Mouse (Mus musculus) gastrocnemius, postnatal 25 days (tissue): ENCODE data around the gene Wls. TPM values are rescaled to one million over a fixed set of nuclear protein-coding genes. Genes with fewer than 3 reads are reported as not detected.
A peak's percentile ranks its signal among the peaks of the same experiment; 100 is the strongest.

ENCODE experiments used
- DNase-seq: peaks from one replicate; pipeline ENCODE4 v3.0.0; 2022
- long read RNA-seq, 2 experiments: library from polyadenylated mRNA; stranded (forward); transcript quantifications; one replicate each; pipeline ENCODE4 v2.0.0; 2021
- total RNA-seq, 2 experiments: library from RNA; stranded (reverse); gene quantifications; 1 replicate in 1 of 2; 2 replicates in 1 of 2; pipeline ENCODE4 v1.2.3; 2021

The Wls gene
- 10 to 100 TPM; 14.8 to 15.7 TPM for total RNA-seq
- long read RNA-seq, experiment 1, partial matches to known transcripts: 1 of 10 reads
- long read RNA-seq, experiment 1, other reads (novel, unspliced or antisense): 1 of 10 reads
- long read RNA-seq, experiment 2, transcript Wls-201 (12 exons, 3,559 nt): major isoform, 6 of 16 reads
- long read RNA-seq, experiment 2, partial matches to known transcripts: 3 of 16 reads
- long read RNA-seq, experiment 2, other reads (novel, unspliced or antisense): 4 of 16 reads

DNA sequence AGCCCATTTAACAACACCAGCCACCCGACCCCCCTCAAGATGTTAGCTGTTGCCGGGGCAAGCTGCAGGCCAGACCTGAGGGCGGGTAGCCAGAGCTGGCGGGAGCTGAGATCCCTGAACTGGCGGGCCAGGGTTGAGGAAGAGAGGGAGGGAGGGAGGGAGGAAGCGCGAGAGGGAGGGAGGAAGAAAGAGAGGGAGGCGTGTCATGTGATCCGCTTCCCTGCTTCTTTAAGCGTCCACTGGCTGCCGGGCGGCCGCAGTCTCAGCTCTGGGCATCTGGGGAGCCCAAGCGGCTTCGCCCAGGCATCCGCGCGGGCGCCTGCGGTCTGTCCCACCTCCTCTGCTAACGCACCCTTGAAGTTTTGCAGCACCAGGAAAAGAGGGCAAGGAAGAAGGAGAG is at the start of gene Wls:
Gene Wls, plus strand, starts transcription at position 192 of the 400 bp plus-strand sequence.
- peak; percentile 62 for DNase-seq

DNA sequence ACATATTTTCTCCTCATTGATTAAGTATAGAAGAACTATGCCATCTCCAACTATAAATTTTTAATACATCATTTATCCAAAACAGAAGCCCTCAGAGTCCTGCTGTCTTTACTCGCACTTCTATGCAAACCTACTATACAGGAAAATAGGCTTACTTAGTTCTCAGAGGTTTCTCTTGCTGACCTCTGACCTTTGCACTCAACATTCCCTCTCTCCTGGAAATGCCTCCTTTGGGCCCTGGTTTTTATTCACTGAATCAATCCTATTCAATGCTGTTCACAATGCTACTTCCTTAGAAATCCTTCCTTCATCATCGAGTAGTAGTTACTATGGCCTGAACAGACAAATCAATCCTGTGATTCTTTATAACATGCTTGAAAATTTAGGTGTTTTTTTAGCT is 49.7 kb upstream of the Wls start:
- DNase-seq: no peak

DNA sequence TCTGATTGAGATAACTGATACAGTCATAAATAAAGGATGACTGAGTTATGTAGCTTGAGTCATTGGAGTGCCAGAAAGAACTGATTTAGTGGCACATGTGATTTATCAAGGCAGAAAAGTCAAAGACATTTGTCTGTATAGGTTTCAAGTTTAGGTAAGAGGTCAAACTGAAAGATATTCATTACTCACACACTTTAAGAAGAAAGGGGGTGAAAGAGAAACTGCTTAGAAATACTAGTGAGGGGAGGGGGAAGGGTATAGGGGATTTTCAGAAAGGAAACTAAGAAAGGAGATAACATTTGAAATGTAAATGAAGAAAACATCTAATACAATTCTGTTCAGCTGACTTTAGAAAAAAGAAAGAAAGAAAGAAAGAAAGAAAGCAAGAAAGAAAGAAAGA is 7.9 kb upstream of the Wls start:
- DNase-seq: no peak

DNA sequence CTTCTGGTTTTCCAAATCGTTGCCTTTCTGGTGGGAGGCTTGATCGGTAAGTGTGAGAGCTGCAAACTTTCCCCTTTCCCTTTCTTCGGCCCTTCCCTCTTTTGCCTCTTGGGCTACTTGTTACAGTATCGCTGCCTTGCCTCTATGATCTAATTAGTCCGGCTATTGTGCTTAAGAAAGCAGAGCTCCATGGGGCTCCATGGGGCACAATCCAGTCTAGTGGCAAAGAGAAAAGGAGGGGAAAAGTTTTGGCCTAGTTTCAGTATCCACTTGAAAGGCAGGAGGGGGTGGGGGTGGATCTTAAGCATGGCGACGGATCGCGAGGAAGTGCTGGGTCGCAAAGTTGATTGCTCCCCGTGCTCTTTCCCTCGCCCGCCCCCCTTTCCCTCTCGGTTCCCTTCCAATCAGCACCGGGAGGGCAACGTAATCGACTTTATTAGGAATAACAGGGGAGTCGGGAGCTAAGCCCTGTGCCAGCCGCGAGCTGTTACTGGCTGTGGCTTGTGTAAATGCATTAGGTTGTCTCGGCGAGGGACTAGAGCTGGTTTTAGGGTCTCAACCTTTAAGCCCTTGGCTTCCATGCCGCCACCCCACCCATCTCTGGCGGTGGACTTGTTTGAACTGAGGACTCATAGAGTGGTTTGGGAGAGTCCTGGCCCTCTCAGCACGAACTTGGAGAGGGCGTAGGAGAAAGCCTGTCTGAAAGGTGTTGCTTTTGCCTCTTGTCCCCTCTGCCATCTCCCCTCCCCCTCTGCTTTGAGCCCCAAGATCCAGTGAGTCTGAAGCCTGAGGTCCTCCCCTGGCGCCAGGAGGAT is 737 bp downstream of the Wls start:
- peak; percentile 68 for DNase-seq

DNA sequence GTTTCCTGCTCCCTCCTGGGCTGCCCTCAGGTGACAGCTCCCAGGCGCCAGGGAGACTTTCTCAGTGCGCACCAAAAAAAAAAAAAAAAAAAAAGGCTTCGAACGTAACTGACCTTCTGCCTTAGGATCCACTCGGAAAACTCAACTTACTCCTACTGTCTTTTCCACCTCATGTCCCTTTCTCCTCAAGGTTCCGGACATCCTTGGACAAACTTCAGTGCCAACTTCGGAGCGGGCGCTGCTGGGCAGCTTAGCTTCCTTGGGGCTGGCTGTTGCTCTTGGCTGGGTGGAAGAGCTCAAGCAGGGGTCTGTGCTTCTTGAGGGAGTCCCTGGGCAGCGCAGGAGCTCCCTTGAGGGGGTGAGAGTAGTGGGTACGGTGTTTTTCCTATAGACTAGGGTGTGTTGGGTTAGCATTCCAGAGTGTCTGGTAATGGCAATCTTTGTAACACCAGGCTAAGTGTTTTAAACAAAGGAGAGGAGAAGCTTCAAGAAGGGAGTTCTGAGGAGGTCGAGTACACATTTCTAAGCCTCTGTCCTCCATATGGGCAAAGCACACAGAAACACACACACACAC is 1.4 kb downstream of the Wls start:
- DNase-seq: peak; percentile 12

DNA sequence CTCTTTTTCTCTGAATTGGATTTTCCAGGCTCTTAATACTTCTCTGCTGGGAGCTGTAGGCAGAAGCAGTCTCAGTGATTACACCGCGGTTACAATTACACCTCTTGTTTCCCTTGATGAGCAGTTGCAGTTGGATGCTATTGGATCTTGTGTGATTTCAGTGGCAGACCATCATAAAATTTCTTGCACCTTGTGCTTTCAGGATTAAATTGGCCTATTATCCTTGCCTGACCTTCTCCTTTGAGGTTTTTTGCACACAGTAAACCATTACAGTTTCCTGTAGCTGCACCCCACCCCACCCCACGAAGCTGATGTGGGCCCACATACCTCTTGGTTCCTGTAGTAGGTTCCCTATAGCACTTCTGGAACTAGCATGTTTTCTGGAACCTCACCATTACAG is 2.0 kb downstream of the Wls start:
- DNase-seq: no peak

DNA sequence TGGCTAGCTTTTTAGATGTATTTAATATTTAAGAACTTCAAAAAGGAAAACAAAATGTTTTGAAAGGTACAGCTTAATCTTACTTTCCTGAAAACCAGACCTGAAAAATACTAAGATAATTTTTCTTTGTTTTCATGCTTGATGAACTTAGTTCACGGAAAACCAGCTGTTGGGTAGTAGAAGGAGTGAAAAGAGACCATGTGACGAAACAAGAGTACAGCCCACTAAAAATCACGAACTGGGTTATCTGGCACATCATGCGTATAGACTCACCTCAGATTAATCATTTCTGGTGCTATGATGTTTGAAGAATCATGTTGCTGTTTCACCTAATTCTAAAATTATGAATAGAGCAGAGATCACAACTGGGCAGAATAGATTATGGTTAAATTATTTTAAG is 3.7 kb downstream of the Wls start:
- DNase-seq: no peak

DNA sequence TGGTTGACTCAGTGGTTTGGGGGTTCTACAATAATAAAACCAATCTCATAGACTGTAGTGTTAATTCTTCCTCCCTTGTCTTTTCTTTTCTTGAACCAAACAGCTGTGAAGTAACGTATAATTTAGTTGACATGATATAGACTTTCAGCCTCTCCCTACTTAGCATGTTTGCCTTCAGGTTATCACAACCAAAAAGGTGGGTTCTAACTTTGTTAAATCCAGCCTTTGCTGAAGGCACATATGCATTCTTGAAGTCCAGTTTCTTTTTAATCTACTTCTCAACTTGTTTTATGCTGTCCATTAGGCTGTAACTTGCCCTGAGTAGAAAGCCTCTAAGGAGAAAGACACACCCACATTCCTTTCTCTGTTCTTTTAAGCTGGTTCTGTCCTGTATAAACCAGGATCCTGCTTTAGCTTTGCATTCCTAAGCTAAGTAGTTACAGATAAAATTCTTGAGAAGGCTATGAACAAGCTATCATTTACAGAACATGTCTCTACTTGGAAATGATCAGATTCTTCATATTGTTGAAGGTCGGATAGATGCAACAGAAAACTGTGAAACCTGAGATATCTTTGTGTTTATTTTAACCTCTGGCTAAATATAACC is 8.0 kb downstream of the Wls start:
- no peak for DNase-seq

DNA sequence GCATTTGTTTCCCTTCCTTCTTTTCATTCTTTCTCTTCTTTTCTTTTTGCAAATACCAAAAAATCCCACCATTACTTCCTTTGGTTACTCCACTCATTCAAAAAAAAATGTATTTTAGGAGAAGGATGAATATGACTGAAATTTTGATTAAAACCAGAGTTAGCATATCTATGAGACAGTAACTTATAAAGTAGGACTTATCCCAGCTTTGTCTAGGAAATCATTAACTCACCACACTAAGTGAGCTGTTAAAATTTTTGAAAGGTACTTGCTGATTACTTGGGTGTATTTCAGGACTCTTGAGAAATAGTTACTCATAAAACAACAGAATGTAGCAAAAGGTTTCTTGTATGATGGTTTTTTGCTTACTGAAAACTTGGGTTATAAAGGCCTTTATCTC is 8.7 kb downstream of the Wls start:
- no peak for DNase-seq

DNA sequence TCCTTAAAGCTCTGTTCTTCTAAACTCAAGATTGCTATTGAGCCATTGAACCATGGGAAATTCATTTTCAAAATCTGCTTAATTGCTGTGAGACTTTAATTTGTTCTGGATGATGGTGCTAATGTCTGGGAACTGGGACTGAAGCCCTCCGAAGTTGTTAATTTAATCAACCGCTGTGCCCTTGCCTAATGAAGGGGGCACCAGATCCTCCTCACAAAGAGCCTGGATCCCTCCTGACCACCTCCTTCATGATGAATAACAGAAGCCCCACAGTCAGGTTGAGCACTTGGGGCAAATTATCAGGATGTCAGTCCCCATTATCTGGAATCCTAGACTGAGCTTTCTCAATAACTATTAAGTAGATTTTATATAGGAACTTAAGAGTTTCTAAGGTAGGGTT is 12.0 kb downstream of the Wls start:
- no peak for DNase-seq

DNA sequence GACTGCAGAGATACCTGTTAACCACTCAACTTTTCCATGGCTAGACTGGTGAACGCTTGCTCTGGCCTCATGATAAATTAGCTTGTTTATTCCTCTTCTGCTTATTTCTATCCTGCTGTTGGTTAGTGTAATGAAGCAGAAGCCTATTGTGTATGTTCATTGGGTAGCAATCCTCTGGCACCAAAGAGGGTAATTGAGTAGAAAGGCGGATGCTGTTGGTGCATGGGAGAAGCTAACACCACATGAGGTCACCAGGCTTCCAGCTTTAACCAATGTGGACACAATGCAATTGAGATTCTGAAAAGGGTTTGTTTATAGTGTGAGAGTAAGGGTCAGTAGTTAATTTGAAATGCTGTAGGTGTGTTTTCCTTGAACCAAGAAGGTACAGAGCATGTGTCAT is 12.5 kb downstream of the Wls start:
- DNase-seq: no peak

DNA sequence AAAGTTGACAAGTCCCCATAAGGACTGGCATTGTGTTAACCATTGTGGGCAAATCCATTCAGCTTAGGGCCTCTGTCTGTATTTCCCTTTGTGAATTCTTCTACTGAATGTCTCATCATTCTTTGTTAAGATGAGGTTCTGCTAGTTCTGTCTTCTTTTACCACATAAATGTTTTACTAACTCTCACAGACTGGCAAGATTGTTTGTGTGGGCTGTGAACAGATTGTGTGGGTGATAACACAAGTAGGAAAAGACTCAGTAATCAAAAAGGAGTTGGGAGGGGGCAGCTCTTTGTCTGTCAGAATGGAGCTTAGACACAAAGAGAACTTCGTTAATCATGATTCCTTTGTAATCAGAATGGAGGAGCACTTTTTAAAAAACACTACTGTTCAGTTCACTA is 17.6 kb downstream of the Wls start:
- DNase-seq: no peak

DNA sequence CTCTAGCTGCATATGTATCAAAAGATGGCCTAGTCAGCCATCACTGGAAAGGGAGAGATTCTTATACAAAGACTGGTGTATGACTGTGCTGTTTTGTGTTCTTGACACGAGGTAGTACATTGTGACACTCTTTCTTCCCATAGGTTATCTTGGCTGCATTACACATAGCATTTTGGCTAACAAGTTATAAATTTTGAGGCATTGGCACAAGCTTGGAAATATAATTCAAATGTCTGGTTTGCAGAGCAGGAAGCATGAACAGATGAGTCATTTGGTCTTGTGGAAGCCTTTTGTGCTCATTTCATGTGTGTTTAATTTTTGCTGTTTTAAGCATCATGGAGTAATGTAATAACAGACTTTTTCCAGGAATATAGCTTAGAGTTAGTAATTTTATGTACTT is 26.2 kb downstream of the Wls start:
- DNase-seq: no peak

DNA sequence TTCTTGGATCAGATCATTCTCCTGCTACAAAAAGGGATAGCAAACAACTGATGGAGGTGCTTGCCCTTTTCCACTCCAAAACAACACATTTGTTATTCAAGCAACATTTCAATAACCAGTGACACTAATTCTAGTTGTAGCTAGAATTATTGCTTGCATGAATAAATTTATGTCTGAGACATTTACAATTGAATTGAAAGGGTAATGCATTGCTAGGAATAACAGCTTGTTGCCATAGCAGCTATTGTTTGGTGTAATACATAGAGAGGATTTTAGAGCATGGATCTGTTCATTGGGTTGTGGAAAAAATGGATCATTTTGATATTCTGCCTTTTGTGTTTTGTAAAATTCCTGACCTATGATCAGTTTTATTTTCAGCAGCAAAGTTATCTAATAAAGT is 39.5 kb downstream of the Wls start:
- DNase-seq: no peak

DNA sequence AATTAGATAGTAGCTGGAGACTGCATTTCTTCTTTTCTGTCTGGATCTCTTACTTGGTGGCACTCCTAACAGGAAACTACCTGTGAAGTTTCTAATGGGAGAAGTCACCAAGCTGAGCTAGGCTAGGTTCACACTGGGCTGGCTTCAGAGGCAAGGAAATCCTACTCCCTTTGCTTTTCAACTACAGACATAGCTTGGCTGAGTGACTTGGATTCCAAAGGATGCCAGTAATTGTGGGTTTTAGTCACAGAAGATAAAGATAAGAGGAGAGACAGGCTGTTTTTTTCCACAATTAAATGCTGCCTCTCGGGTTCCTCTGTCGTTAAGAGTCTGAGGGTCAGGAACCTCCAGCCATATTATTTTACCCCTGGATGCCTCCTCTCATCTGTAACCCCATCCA is 43.9 kb downstream of the Wls start:
- no peak for DNase-seq

DNA sequence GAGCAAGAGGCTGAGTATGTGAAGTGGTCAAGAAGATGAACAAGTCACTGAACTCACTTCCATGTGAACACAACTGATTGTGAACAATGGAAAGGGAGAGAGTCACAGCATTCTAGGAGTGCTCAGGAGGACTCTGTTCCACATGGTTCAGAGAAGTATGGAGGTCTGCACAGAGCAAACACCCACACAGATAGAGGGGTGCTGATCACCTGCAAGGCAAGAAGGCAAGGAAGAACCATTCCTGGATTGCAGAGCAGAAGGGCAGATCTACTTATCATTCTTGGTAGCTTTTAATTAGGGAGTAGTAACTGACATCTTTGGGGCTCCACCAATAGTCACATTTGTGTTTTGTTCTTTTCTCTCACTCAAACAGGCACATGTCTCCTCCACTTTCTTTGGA is 45.3 kb downstream of the Wls start:
- DNase-seq: no peak

DNA sequence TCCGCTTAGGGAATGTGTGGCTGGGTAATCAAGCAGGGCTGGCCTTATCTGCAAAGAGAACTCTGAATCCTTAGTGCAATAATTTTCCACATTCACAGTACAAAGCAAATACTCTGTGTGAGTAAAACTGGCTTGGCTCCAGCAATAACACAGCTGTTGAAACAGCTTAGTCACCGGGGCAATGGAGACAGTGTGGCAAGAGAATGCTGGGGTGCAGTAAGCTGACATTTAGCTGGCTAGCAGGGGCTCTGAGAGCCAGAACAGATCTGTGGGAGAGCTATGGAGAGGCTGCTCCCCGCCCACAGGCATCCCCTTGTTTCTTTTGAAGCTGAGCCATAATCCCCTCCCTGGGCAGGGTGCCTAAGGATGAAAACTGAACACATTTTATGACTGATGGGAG is 45.8 kb downstream of the Wls start:
- DNase-seq: peak; percentile 41

DNA sequence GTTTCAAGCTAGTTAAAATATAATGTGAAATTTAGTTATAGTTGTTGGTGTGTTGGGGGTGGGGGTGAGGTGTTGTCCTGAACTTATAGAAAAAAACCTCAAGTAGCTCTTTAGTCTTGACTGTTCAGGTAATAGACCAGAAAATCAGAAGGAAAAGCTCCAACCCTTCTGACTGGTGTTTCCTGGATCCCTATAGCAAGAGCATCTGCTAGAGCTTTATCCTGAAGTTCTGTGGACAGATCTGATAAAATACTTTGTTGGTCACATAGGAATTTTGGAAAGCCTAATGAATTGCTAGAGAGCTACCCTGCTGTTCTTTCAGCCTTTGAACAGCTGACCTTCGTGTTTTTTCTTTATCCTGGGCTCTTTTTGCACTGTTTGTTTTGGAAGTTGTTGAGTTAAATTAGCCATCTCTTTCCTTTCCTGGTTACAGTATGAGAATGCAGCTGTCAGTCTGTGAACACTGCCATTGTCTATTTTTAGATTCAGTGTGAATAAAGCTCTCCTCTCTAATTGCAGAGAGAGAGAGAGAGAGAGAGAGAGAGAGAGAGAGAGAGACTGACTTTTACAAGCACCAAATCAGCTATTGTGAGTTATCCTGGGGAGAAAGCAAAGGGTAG is 46.4 kb downstream of the Wls start:
- no peak for DNase-seq

DNA sequence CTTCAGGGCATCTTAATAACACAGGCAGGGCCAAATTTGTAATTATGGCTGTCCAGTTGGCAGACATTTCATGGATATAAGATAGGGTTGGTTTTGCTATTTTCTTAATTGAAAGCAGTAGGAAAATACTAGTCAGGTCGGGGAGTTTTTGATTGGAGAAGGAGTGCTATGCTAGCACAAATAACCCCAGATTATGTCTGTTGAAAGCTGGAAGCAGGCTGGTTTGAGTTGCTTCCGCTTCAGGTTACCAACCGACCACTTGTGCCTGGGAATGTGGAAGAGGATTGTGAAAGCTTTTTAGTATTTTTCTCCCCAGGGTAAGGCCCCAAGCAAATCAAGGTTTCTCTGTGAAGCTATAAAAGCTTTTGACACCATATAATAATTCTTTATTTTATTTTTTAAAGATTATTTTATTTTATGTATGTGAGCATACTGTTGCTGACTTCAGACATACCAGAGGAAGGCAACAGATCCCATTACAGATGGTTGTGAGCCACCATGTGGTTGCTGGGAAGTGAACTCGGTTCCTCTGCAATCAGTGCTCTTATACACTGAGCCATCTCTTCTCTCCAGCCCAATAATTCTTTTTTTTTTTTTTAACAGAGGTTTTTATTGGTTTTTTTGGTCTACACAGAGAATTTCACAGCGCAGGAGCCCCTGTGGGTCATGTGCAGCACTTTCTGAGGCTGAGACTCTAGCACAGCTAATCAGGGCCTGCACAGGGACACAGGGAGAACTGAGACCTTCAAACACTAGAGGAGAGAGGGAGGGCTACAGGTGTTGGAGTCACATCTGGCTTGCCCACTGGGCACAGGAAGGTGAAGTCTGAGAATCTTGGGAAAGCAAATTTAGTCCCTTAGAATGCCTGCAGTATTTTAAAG is 50.9 kb downstream of the Wls start:
- DNase-seq: no peak

DNA sequence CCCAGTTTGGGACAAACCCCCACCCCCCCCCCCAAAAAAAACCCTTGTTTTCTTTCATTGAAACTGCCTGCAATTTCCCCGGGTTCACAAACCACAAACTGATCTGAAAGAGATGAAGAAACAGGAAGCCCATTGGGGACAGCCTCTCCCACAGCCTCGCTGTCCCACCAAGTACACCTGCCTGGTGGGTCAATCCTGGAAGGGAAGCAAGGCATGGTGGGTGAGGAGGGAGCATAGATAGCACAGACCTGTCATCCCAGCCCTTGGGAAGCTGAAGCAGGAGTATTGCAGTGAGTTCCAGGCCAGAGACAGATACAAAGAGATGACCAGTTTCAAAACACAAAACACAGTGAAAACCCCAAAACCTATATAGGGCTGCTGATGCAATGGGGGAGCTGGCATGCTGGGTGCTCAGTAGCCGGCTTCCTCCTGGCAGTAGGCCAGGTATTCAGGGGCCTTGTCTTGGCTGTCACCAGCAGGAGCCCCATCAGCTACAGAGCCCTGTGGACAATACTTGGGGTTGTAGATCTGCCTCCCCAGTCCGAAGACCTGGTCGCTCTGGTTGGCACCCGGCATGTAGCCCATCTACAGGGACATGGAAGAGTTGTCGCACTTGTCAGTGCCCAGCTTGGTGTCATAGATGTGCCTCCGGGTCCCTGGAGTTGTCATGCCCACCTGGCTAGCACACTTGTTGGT is 51.7 kb downstream of the Wls start:
- no peak for DNase-seq

DNA sequence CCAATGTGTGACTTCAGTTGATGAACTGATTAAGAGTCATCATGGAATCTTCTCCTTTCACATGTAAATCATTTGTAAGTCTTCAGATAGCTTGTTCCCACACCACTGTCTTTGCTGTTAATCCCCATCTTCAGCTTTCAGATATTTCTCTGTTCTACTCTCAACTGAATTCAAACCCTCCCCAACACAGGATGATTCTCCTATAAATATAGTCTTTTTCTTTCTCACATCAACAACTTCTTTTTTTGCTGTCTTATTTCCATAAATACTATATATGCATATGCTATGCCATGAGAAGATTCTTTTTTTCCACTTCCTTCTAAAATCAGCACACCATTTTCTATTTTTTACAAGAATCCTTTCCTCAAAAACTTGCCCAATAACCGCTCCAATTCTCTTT is 67.9 kb downstream of the Wls start:
- no peak for DNase-seq
